Comparison of ENCODE assay signal across 10 mouse cellular contexts in genomic region chr5:133365771-133366170, GRCm38 (mm10).
DNase-seq lines count a peak whose midpoint lies in the region; ATAC-seq lines count a peak whose summit lies in the region.
"Had no signal": no experiment of that assay in that cellular context is flagged by ENCODE, and none has a peak within 500 bp of the region (broad histone marks: within the 10 kb centered on the region; RNA-seq: fewer than 3 reads in every experiment).

No protein-coding gene starts in this region.

- peak; percentile 72 for ATAC-seq in forebrain, embryonic 16.5 days
- ATAC-seq in monocyte, adult 5-6 weeks (replicated peaks; ENCODE audit: insufficient number of reproducible peaks, low FRiP score, low TSS enrichment, poor library complexity, severe bottlenecking), result no peak

- 50% methylated on average over 3 of the region's 3 CpGs for WGBS in forebrain, embryonic 16.5 days

- H3K4me2 ChIP-seq in forebrain, embryonic 16.5 days (ENCODE audit: low read length), result no peak overlapping the region
- H3K4me2 ChIP-seq: lung, embryonic 15.5 days had no signal

- H3K4me1 ChIP-seq in forebrain, embryonic 16.5 days (replicated peaks; ENCODE audit: control insufficient read depth, insufficient read depth, low read length), result peaks cover 6% of the 10 kb centered on the region
- H3K4me1 ChIP-seq: lung, embryonic 15.5 days had no signal

- peak; percentile 37 to 84 for DNase-seq in cerebellum, postnatal 4 days (ENCODE audit: low spot score in 2 of 2)
- DNase-seq in cerebellum, adult 11-12 months, result no peak
- DNase-seq in layer of hippocampus, postnatal 25 days (ENCODE audit: extremely low spot score in 1 of 2, low spot score in 1 of 2), result peak; percentile 28 to 67
- DNase-seq in right cerebral cortex, adult 2 months (ENCODE audit: low spot score in 2 of 2), result peak; percentile 72 to 77
- DNase-seq in adipocyte (ENCODE audit: low spot score), result no peak
- no peak for DNase-seq in ovary, postnatal 14 days (ENCODE audit: low spot score)
- DNase-seq: kidney, adult 18-20 months had no signal

- H3K36me3 ChIP-seq in forebrain, embryonic 16.5 days (ENCODE audit: control insufficient read depth, insufficient read depth), result no peaks in the 10 kb centered on the region
- H3K36me3 ChIP-seq: lung, embryonic 15.5 days had no signal

- H3K9me3 ChIP-seq in forebrain, embryonic 16.5 days (ENCODE audit: control insufficient read depth, low read length), result no peaks in the 10 kb centered on the region
- H3K9me3 ChIP-seq: lung, embryonic 15.5 days had no signal

- no peak overlapping the region for H3K4me3 ChIP-seq in forebrain, embryonic 16.5 days (replicated peaks; ENCODE audit: low read length)
- H3K4me3 ChIP-seq: lung, embryonic 15.5 days had no signal

- H3K9ac ChIP-seq in forebrain, embryonic 16.5 days (replicated peaks; ENCODE audit: low read depth, low read length), result no peak overlapping the region
- H3K9ac ChIP-seq: lung, embryonic 15.5 days had no signal

- H3K27me3 ChIP-seq in forebrain, embryonic 16.5 days (replicated peaks; ENCODE audit: control insufficient read depth, insufficient read depth, low read length), result no peaks in the 10 kb centered on the region
- H3K27me3 ChIP-seq: lung, embryonic 15.5 days had no signal

- H3K27ac ChIP-seq in forebrain, embryonic 16.5 days (ENCODE audit: low read length), result peak overlapping the region; percentile 2
- H3K27ac ChIP-seq: lung, embryonic 15.5 days had no signal

Comparison
In these comparisons a context has a peak if more than half of its experiments do, and no peak if none do; other contexts are left out.
1. DNase-seq: peak in cerebellum, postnatal 4 days (2 of 2), layer of hippocampus, postnatal 25 days (2 of 2) and right cerebral cortex, adult 2 months (2 of 2); none in cerebellum, adult 11-12 months (single experiment), adipocyte (single experiment) and ovary, postnatal 14 days (single experiment).